Comparison of ENCODE assay signal across 8 mouse cellular contexts in genomic region chr11:78490781-78491241, GRCm38 (mm10). TPM values are rescaled to one million over a fixed set of nuclear protein-coding genes. Genes with fewer than 3 reads are reported as not detected.
DNase-seq lines count a peak whose midpoint lies in the region; ATAC-seq and TF ChIP-seq lines count a peak whose summit lies in the region.

No protein-coding gene starts in this region.

- H3K27me3 ChIP-seq in hindbrain, postnatal 0 days (ENCODE audit: insufficient read depth, low read length), result no peaks in the 10 kb centered on the region
- peaks cover 77% of the 10 kb centered on the region for H3K27me3 ChIP-seq in limb, embryonic 15.5 days

- peak; percentile 90 for DNase-seq in heart, adult 11 months
- DNase-seq in heart, postnatal 25 days (ENCODE audit: low spot score), result no peak
- peak; percentile 67 to 70 for DNase-seq in adrenal gland, postnatal 36 days
- peak; percentile 86 for DNase-seq in hindbrain, postnatal 0 days (ENCODE audit: low spot score)
- DNase-seq in retina, embryonic 14.5 days (ENCODE audit: low spot score), result peak; percentile 71
- DNase-seq in urinary bladder, postnatal 10 days (ENCODE audit: low spot score), result no peak

- H3K9ac ChIP-seq in hindbrain, postnatal 0 days (replicated peaks; ENCODE audit: low read length), result peak overlapping the region; percentile 44
- H3K9ac ChIP-seq in limb, embryonic 15.5 days, result no peak overlapping the region

- ATAC-seq in hindbrain, postnatal 0 days, result peak; percentile 84
- no peak for ATAC-seq in limb, embryonic 15.5 days (ENCODE audit: insufficient number of reproducible peaks, low FRiP score, low TSS enrichment, low read depth)

- no peak overlapping the region for H3K27ac ChIP-seq in embryonic fibroblast, embryonic 13.5 days (ENCODE audit: insufficient read depth, low read length)
- peak overlapping the region; percentile 41; the same call in 1 of the 2 replicates for H3K27ac ChIP-seq in hindbrain, postnatal 0 days
- H3K27ac ChIP-seq in limb, embryonic 15.5 days, result no peak overlapping the region

- H3K4me1 ChIP-seq in embryonic fibroblast, embryonic 13.5 days (ENCODE audit: control insufficient read depth, insufficient read depth, low read length), result no peaks in the 10 kb centered on the region
- H3K4me1 ChIP-seq in hindbrain, postnatal 0 days (ENCODE audit: insufficient read depth, low read length), result peaks cover 1% of the 10 kb centered on the region; the same call in 1 of the 2 replicates
- peaks cover 6% of the 10 kb centered on the region for H3K4me1 ChIP-seq in limb, embryonic 15.5 days

- TF ChIP-seq CTCF in embryonic fibroblast, embryonic 13.5 days (IDR thresholded peaks at IDR 0.05; ENCODE audit: borderline replicate concordance, insufficient read depth, low read length), result peak; percentile 45; the same call in 1 of the 2 replicates
- TF ChIP-seq CTCF in hindbrain, postnatal 0 days (IDR thresholded peaks at IDR 0.05; ENCODE audit: low read depth), result peak; percentile 61

- WGBS in hindbrain, postnatal 0 days, result 8% methylated on average over 45 of the region's 48 CpGs
- WGBS in limb, embryonic 15.5 days, result 7% methylated on average over 48 of the region's 48 CpGs

- intact Hi-C loops in heart, postnatal 25 days (cut with DNase I), result no loop called here

- no peaks in the 10 kb centered on the region for H3K9me3 ChIP-seq in hindbrain, postnatal 0 days (ENCODE audit: low read length)
- H3K9me3 ChIP-seq in limb, embryonic 15.5 days, result no peaks in the 10 kb centered on the region

- no peak overlapping the region; the same call in 1 of the 2 replicates for H3K4me3 ChIP-seq in embryonic fibroblast, embryonic 13.5 days (ENCODE audit: insufficient read depth, low read length)
- H3K4me3 ChIP-seq in hindbrain, postnatal 0 days (ENCODE audit: low read length), result peak overlapping the region; percentile 30
- peak overlapping the region; percentile 29 for H3K4me3 ChIP-seq in limb, embryonic 15.5 days

- no peak for TF ChIP-seq POLR2A in embryonic fibroblast, embryonic 13.5 days (IDR thresholded peaks at IDR 0.05; ENCODE audit: low read depth, low read length)

- peaks cover 9% of the 10 kb centered on the region for H3K36me3 ChIP-seq in hindbrain, postnatal 0 days (ENCODE audit: insufficient read depth, low read length)
- H3K36me3 ChIP-seq in limb, embryonic 15.5 days, result no peaks in the 10 kb centered on the region

- H3K4me2 ChIP-seq in hindbrain, postnatal 0 days (ENCODE audit: low read depth, low read length), result peak overlapping the region; percentile 56
- H3K4me2 ChIP-seq in limb, embryonic 15.5 days, result peak overlapping the region; percentile 41

RNA-seq across cellular contexts. Expression of gene Sarm1, which starts 6.7 kb away (rescaled TPM):
- under 1 TPM; 0.34 to 0.39 TPM for total RNA-seq in heart, postnatal 25 days (2021)
- total RNA-seq in adrenal gland, postnatal 36 days (2021), result 1 to 10 TPM; 4.5 to 5.9 TPM
- 0.33 and 0.97 TPM in 2 replicates for polyA plus RNA-seq in embryonic fibroblast, embryonic 13.5 days (2011; ENCODE audit: insufficient read length, low read depth, missing spikeins)
- total RNA-seq in hindbrain, postnatal 0 days (2014; rRNA removed), result 85.9 and 87.8 TPM in 2 replicates
- polyA plus RNA-seq in hindbrain, postnatal 0 days (2015; fragmentation: Nextera tagmentation; extraction: Ambion mirVana), result 30.8 and 32.7 TPM in 2 replicates
- polyA plus RNA-seq in limb, embryonic 15.5 days (2015; fragmentation: Nextera tagmentation; extraction: Ambion mirVana), result 1.3 and 1.7 TPM in 2 replicates

RNA-seq across cellular contexts. Expression of gene Vtn, which starts 8.1 kb away (rescaled TPM):
- 10 to 100 TPM; 22.0 to 25.7 TPM for total RNA-seq in heart, postnatal 25 days (2021)
- total RNA-seq in adrenal gland, postnatal 36 days (2021), result 1 to 10 TPM; 1.6 to 3.2 TPM
- not detected in 2 replicates for polyA plus RNA-seq in embryonic fibroblast, embryonic 13.5 days (2011; ENCODE audit: insufficient read length, low read depth, missing spikeins)
- total RNA-seq in hindbrain, postnatal 0 days (2014; rRNA removed), result 109 and 152 TPM in 2 replicates
- polyA plus RNA-seq in hindbrain, postnatal 0 days (2015; fragmentation: Nextera tagmentation; extraction: Ambion mirVana), result 118 and 133 TPM in 2 replicates
- polyA plus RNA-seq in limb, embryonic 15.5 days (2015; fragmentation: Nextera tagmentation; extraction: Ambion mirVana), result 1.7 and 2.7 TPM in 2 replicates

RNA-seq across cellular contexts. Expression of gene Sebox, which starts 12.4 kb away (rescaled TPM):
- total RNA-seq in heart, postnatal 25 days (2021), result not detected
- total RNA-seq in adrenal gland, postnatal 36 days (2021), result not detected
- not detected in 2 replicates for polyA plus RNA-seq in embryonic fibroblast, embryonic 13.5 days (2011; ENCODE audit: insufficient read length, low read depth, missing spikeins)
- 0.58 and 0.78 TPM in 2 replicates for total RNA-seq in hindbrain, postnatal 0 days (2014; rRNA removed)
- polyA plus RNA-seq in hindbrain, postnatal 0 days (2015; fragmentation: Nextera tagmentation; extraction: Ambion mirVana), result 0.15 and 0.26 TPM in 2 replicates
- polyA plus RNA-seq in limb, embryonic 15.5 days (2015; fragmentation: Nextera tagmentation; extraction: Ambion mirVana), result 0.22 TPM in 1 of 2 replicates, not detected in the other

RNA-seq across cellular contexts. Expression of gene Tmem199, which starts 21.2 kb away (rescaled TPM):
- total RNA-seq in heart, postnatal 25 days (2021), result 10 to 100 TPM; 10.5 to 10.8 TPM
- 10 to 100 TPM; 27.3 to 36.0 TPM for total RNA-seq in adrenal gland, postnatal 36 days (2021)
- 16.6 and 19.5 TPM in 2 replicates for polyA plus RNA-seq in embryonic fibroblast, embryonic 13.5 days (2011; ENCODE audit: insufficient read length, low read depth, missing spikeins)
- total RNA-seq in hindbrain, postnatal 0 days (2014; rRNA removed), result 40.3 and 42.1 TPM in 2 replicates
- 84.8 and 86.9 TPM in 2 replicates for polyA plus RNA-seq in hindbrain, postnatal 0 days (2015; fragmentation: Nextera tagmentation; extraction: Ambion mirVana)
- 39.7 and 41.9 TPM in 2 replicates for polyA plus RNA-seq in limb, embryonic 15.5 days (2015; fragmentation: Nextera tagmentation; extraction: Ambion mirVana)

RNA-seq across cellular contexts. Expression of gene Poldip2, which starts 21.2 kb away (rescaled TPM):
- 100 to 1,000 TPM; 152 to 154 TPM for total RNA-seq in heart, postnatal 25 days (2021)
- total RNA-seq in adrenal gland, postnatal 36 days (2021), result 100 to 1,000 TPM; 149 to 156 TPM
- 61.9 and 68.9 TPM in 2 replicates for polyA plus RNA-seq in embryonic fibroblast, embryonic 13.5 days (2011; ENCODE audit: insufficient read length, low read depth, missing spikeins)
- 134 and 143 TPM in 2 replicates for total RNA-seq in hindbrain, postnatal 0 days (2014; rRNA removed)
- polyA plus RNA-seq in hindbrain, postnatal 0 days (2015; fragmentation: Nextera tagmentation; extraction: Ambion mirVana), result 165 and 170 TPM in 2 replicates
- 163 and 177 TPM in 2 replicates for polyA plus RNA-seq in limb, embryonic 15.5 days (2015; fragmentation: Nextera tagmentation; extraction: Ambion mirVana)

Comparison
In these comparisons a context has a peak if more than half of its experiments do, and no peak if none do; other contexts are left out.
1. DNase-seq: peak in heart, adult 11 months (single experiment), adrenal gland, postnatal 36 days (2 of 2), hindbrain, postnatal 0 days (single experiment) and retina, embryonic 14.5 days (single experiment); none in heart, postnatal 25 days (single experiment) and urinary bladder, postnatal 10 days (single experiment).
2. RNA of gene Sarm1, which starts 6.7 kb away (total RNA-seq): 85.9 to 87.8 TPM in hindbrain, postnatal 0 days; 4.5 to 5.9 TPM in adrenal gland, postnatal 36 days and 0.34 to 0.39 TPM in heart, postnatal 25 days; every median in the first group is over 10 times any median in the second.
3. RNA of gene Vtn, which starts 8.1 kb away (total RNA-seq): 109 to 152 TPM in hindbrain, postnatal 0 days and 22.0 to 25.7 TPM in heart, postnatal 25 days; 1.6 to 3.2 TPM in adrenal gland, postnatal 36 days; every median in the first group is over 4 times any median in the second.